Mouse (Mus musculus): ENCODE measurements around the gene Tas2r135. TPM values are rescaled to one million over a fixed set of nuclear protein-coding genes. Genes with fewer than 3 reads are reported as not detected.

Tas2r135 gene
- total and polyA plus RNA-seq, 3 experiments: not detected

- H3K9me3 ChIP-seq (replicated peaks; ENCODE audit: insufficient read depth, low read length): no peaks in the 10 kb centered on the region
- no peak for TF ChIP-seq ZKSCAN1 (IDR thresholded peaks at IDR 0.05; ENCODE audit: low read depth, low read length)
- no peak for TF ChIP-seq POLR2AphosphoS5 (IDR thresholded peaks at IDR 0.05; ENCODE audit: borderline replicate concordance, low read depth, low read length)
- no peak for TF ChIP-seq JUND (IDR thresholded peaks at IDR 0.05; ENCODE audit: low read depth, low read length)
- TF ChIP-seq BHLHE40 (IDR thresholded peaks at IDR 0.05; ENCODE audit: borderline replicate concordance, low read depth, low read length): no peak
- no peak for TF ChIP-seq USF1 (IDR thresholded peaks at IDR 0.05; ENCODE audit: low read depth, low read length)
- TF ChIP-seq UBTF (IDR thresholded peaks at IDR 0.05; ENCODE audit: borderline replicate concordance, insufficient read depth, low read depth, low read length): no peak
- no peak for TF ChIP-seq KAT2A (conservative IDR thresholded peaks at IDR 0.05; ENCODE audit: low read depth, low read length)
- TF ChIP-seq MYB (IDR thresholded peaks at IDR 0.05; ENCODE audit: low read depth, low read length): no peak
- no peak for TF ChIP-seq ETS1 (IDR thresholded peaks at IDR 0.05; ENCODE audit: low read depth, low read length)
- no peak for TF ChIP-seq MEF2A (IDR thresholded peaks at IDR 0.05; ENCODE audit: extremely low read depth, insufficient replicate concordance, low read depth, low read length, poor library complexity, severe bottlenecking)
- no peak for TF ChIP-seq RCOR1 (IDR thresholded peaks at IDR 0.05; ENCODE audit: low read depth, low read length)
- TF ChIP-seq NELFE (IDR thresholded peaks at IDR 0.05; ENCODE audit: low read depth, low read length): no peak
- TF ChIP-seq TBP (IDR thresholded peaks at IDR 0.05; ENCODE audit: low read depth, low read length): no peak
- no peak for TF ChIP-seq MYC (IDR thresholded peaks at IDR 0.05; ENCODE audit: low read depth, low read length)
- TF ChIP-seq ZNF384 (IDR thresholded peaks at IDR 0.05; ENCODE audit: low read depth, low read length): no peak
- no peak for TF ChIP-seq MAFK (IDR thresholded peaks at IDR 0.05; ENCODE audit: borderline replicate concordance, low read depth, low read length)
- TF ChIP-seq MXI1 (IDR thresholded peaks at IDR 0.05; ENCODE audit: low read depth, low read length): no peak
- no peak for TF ChIP-seq CHD1 (IDR thresholded peaks at IDR 0.05; ENCODE audit: low read depth, low read length)
- no peaks in the 10 kb centered on the region for H3K4me1 ChIP-seq (ENCODE audit: control insufficient read depth in 1 of 2, insufficient read depth in 2 of 2, low read length in 2 of 2)
- H3K36me3 ChIP-seq (ENCODE audit: control insufficient read depth in 1 of 2, insufficient read depth in 2 of 2, low read length in 2 of 2): no peaks in the 10 kb centered on the region
- H3K27me3 ChIP-seq (ENCODE audit: control insufficient read depth in 1 of 2, insufficient read depth in 2 of 2, low read length in 2 of 2): peaks cover 14 to 17% of the 10 kb centered on the region in 2 experiments
- no peak overlapping the region for H3K27ac ChIP-seq (ENCODE audit: control insufficient read depth, low read depth, low read length)
- H3K79me2 ChIP-seq (ENCODE audit: control insufficient read depth, insufficient read depth, low read length, poor library complexity): no peaks in the 10 kb centered on the region
- no peak for DNase-seq (ENCODE audit: low read depth, low spot score)
- H3K9ac ChIP-seq (ENCODE audit: control insufficient read depth, low read depth, low read length, poor library complexity, severe bottlenecking): no peak overlapping the region
- H3K4me3 ChIP-seq (ENCODE audit: control insufficient read depth in 1 of 2, insufficient read depth in 1 of 2, low read depth in 2 of 2, low read length in 2 of 2): no peak overlapping the region
These were observed 19.6 kb upstream of the Tas2r135 start for GRCm38 (mm10) chr6:42385635-42386034.

- no peak for DNase-seq (ENCODE audit: low read depth, low spot score)
- Histone ChIP-seq H3K4me1 (ENCODE audit: control insufficient read depth in 1 of 2, insufficient read depth in 2 of 2, low read length in 2 of 2) (peaks cover 2 to 7% of the 10 kb centered on the region in 2 experiments; a peak in 3 of 4 replicates), H3K9me3 (replicated peaks; ENCODE audit: insufficient read depth, low read length) (no peaks in the 10 kb centered on the region), H3K79me2 (ENCODE audit: control insufficient read depth, insufficient read depth, low read length, poor library complexity) (no peaks in the 10 kb centered on the region), H3K27me3 (ENCODE audit: control insufficient read depth in 1 of 2, insufficient read depth in 2 of 2, low read length in 2 of 2) (peaks cover 16 to 32% of the 10 kb centered on the region in 2 experiments), H3K36me3 (ENCODE audit: control insufficient read depth in 1 of 2, insufficient read depth in 2 of 2, low read length in 2 of 2) (peaks cover 0 to 3% of the 10 kb centered on the region in 2 experiments; a peak in 2 of 4 replicates), H3K9ac (ENCODE audit: control insufficient read depth, low read depth, low read length, poor library complexity, severe bottlenecking) (no peak overlapping the region), H3K27ac (ENCODE audit: control insufficient read depth, low read depth, low read length) (no peak overlapping the region), H3K4me3 (ENCODE audit: control insufficient read depth in 1 of 2, insufficient read depth in 1 of 2, low read depth in 2 of 2, low read length in 2 of 2) (no peak overlapping the region)
- no peak for TF ChIP-seq SMC3 (IDR thresholded peaks at IDR 0.05; ENCODE audit: low read depth, low read length)
- no peak for TF ChIP-seq ZKSCAN1 (IDR thresholded peaks at IDR 0.05; ENCODE audit: low read depth, low read length)
- TF ChIP-seq ELF1 (IDR thresholded peaks at IDR 0.05; ENCODE audit: low read depth, low read length): no peak
- TF ChIP-seq RAD21 (IDR thresholded peaks at IDR 0.05; ENCODE audit: low read depth, low read length): no peak
- TF ChIP-seq KAT2A (conservative IDR thresholded peaks at IDR 0.05; ENCODE audit: low read depth, low read length): no peak
- TF ChIP-seq HCFC1 (IDR thresholded peaks at IDR 0.05; ENCODE audit: low read depth, low read length): no peak
- no peak for TF ChIP-seq BHLHE40 (IDR thresholded peaks at IDR 0.05; ENCODE audit: borderline replicate concordance, low read depth, low read length)
- TF ChIP-seq MAZ (IDR thresholded peaks at IDR 0.05; ENCODE audit: low read depth, low read length): no peak
- TF ChIP-seq USF2 (IDR thresholded peaks at IDR 0.05; ENCODE audit: borderline replicate concordance in 1 of 2, insufficient read depth in 1 of 2, low read depth in 1 of 2, low read length in 2 of 2): no peak
- no peak for TF ChIP-seq POLR2AphosphoS5 (IDR thresholded peaks at IDR 0.05; ENCODE audit: borderline replicate concordance, low read depth, low read length)
- no peak for TF ChIP-seq E2F4 (IDR thresholded peaks at IDR 0.05; ENCODE audit: borderline replicate concordance, low read depth, low read length)
- TF ChIP-seq MYB (IDR thresholded peaks at IDR 0.05; ENCODE audit: low read depth, low read length): no peak
- TF ChIP-seq TCF12 (IDR thresholded peaks at IDR 0.05; ENCODE audit: low read depth, low read length): no peak
- TF ChIP-seq NRF1 (IDR thresholded peaks at IDR 0.05; ENCODE audit: insufficient read depth, low read depth, low read length, poor library complexity, severe bottlenecking): no peak
- TF ChIP-seq MAFK (IDR thresholded peaks at IDR 0.05; ENCODE audit: borderline replicate concordance, low read depth, low read length): no peak
These were observed 13.4 kb upstream of the Tas2r135 start for GRCm38 (mm10) chr6:42391796-42392330.
